28 mouse cellular contexts compared by ENCODE assay signal in the genomic region with DNA sequence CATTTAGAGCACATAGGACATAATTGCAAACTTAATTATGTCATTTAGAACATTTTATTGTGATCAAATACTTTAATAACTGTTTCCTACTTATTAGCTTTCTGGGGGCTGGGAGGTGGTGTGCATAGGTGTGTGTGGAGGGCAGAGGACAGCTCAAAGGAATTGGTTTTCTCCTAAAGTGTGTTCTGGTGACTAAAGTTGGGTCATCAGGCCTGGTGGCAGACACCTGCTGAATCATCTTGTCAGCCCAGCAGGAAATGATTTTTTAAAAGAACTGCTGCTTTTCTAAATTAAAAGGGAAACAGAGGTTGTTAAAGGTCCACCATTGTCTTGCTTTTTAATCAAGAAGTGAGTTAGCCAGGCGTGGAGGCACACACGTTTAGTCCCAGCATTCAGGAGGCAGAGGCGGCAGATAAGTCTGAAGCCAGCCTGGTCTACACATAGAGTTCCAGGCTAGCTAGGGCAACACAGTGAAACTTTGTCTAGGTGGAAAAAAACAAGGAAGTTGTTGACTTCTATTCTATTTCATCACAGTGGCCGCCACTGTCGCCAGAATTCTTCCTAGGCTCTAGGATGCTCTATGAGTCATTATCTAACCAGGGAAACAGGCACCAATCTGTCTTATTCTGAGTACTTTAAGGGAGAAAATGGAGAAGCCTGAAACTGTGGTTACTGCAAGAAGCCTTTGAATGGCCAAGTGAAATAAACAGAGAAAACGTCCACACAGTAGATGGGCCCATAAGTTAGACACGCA. TPM values are rescaled to one million over a fixed set of nuclear protein-coding genes. Genes with fewer than 3 reads are reported as not detected.
DNase-seq lines count a peak whose midpoint lies in the region; ATAC-seq and TF ChIP-seq lines count a peak whose summit lies in the region.
"Had no signal": no experiment of that assay in that cellular context is flagged by ENCODE, and none has a peak within 500 bp of the region (broad histone marks: within the 10 kb centered on the region; RNA-seq: fewer than 3 reads in every experiment).

No protein-coding gene starts in this region.

- no peaks in the 10 kb centered on the region for H3K9me3 ChIP-seq in liver, postnatal 0 days (ENCODE audit: low read length)
- H3K9me3 ChIP-seq: embryonic facial prominence, embryonic 15.5 days; heart, embryonic 13.5 days; limb, embryonic 13.5 days; liver, embryonic 13.5 days; midbrain, embryonic 12.5 days; neural tube, embryonic 13.5 days had no signal

- no peak for TF ChIP-seq CTCF in liver, postnatal 0 days (IDR thresholded peaks at IDR 0.05; ENCODE audit: low read depth)

- 0 out of 2 replicates have a peak, but pooled peaks cover 3% of the 10 kb centered on the region for H3K4me1 ChIP-seq in liver, postnatal 0 days (ENCODE audit: insufficient read depth)
- H3K4me1 ChIP-seq: embryonic facial prominence, embryonic 15.5 days; heart, embryonic 13.5 days; limb, embryonic 13.5 days; liver, embryonic 13.5 days; midbrain, embryonic 12.5 days; neural tube, embryonic 13.5 days had no signal

- no peak for DNase-seq in liver, postnatal 0 days
- no peak for DNase-seq in liver
- peak; percentile 13 for DNase-seq in NIH3T3 (ENCODE audit: low read depth)
- DNase-seq in embryo, embryonic 11 days = no peak
- no peak for DNase-seq in kidney, postnatal 4 days
- DNase-seq: adrenal gland, postnatal 36 days; cerebellum, adult 18-20 months; cerebellum, postnatal 25 days; gastrocnemius, postnatal 25 days; heart, adult 2 months; kidney, adult 18-20 months; layer of hippocampus, postnatal 36 days; liver, embryonic 13.5 days; lung, embryonic 14.5 days; lung, postnatal 4 days; right cerebral cortex, adult 18-20 months; right cerebral cortex, postnatal 4 days; thymus, postnatal 14 days had no signal

- no peak overlapping the region for H3K9ac ChIP-seq in liver, postnatal 0 days (replicated peaks)
- H3K9ac ChIP-seq: embryonic facial prominence, embryonic 15.5 days; heart, embryonic 13.5 days; hindbrain, embryonic 14.5 days; limb, embryonic 13.5 days; liver, embryonic 13.5 days; lung, embryonic 14.5 days; midbrain, embryonic 12.5 days; neural tube, embryonic 13.5 days had no signal

- no peak overlapping the region for H3K4me2 ChIP-seq in liver, postnatal 0 days (ENCODE audit: low read depth, low read length)
- H3K4me2 ChIP-seq: embryonic facial prominence, embryonic 15.5 days; heart, embryonic 13.5 days; hindbrain, embryonic 14.5 days; limb, embryonic 13.5 days; liver, embryonic 13.5 days; lung, embryonic 14.5 days; midbrain, embryonic 12.5 days; neural tube, embryonic 13.5 days had no signal

- H3K27me3 ChIP-seq in liver, postnatal 0 days (ENCODE audit: insufficient read depth, low read length) = no peaks in the 10 kb centered on the region
- H3K27me3 ChIP-seq: embryonic facial prominence, embryonic 15.5 days; heart, embryonic 13.5 days; limb, embryonic 13.5 days; liver, embryonic 13.5 days; midbrain, embryonic 12.5 days; neural tube, embryonic 13.5 days had no signal

- ATAC-seq in liver, postnatal 0 days = 0 out of 2 replicates have a peak, but pooled peaks have one; percentile 19
- ATAC-seq in granulocyte monocyte progenitor cell, adult 5-6 weeks (replicated peaks; ENCODE audit: poor library complexity, severe bottlenecking) = peak; percentile 95
- ATAC-seq in neutrophil, adult 5-6 weeks (ENCODE audit: extremely low read depth, insufficient number of reproducible peaks, low FRiP score, poor library complexity, severe bottlenecking) = peak; percentile 48; the same call in 1 of the 2 replicates
- ATAC-seq: forebrain, embryonic 16.5 days; inflammation-experienced regulatory T-cells, adult 6 months had no signal

- no peak for TF ChIP-seq EP300 in liver, postnatal 0 days (IDR thresholded peaks at IDR 0.05; ENCODE audit: low read depth)

- no peak overlapping the region for H3K4me3 ChIP-seq in liver, postnatal 0 days (ENCODE audit: low read depth, low read length)
- H3K4me3 ChIP-seq: embryonic facial prominence, embryonic 15.5 days; heart, adult 2 months; heart, embryonic 13.5 days; limb, embryonic 13.5 days; liver, embryonic 13.5 days; midbrain, embryonic 12.5 days; neural tube, embryonic 13.5 days had no signal

- WGBS in liver, postnatal 0 days (ENCODE audit: insufficient replicate concordance) = 61% methylated on average over 7 of the region's 7 CpGs

- 0 out of 2 replicates have a peak, but pooled peaks cover under 1% of the 10 kb centered on the region for H3K36me3 ChIP-seq in liver, postnatal 0 days (replicated peaks; ENCODE audit: insufficient read depth, low read length)
- H3K36me3 ChIP-seq: embryonic facial prominence, embryonic 15.5 days; limb, embryonic 13.5 days; liver, embryonic 13.5 days had no signal

- H3K27ac ChIP-seq in liver, postnatal 0 days (ENCODE audit: low read depth) = no peak overlapping the region
- H3K27ac ChIP-seq: embryonic facial prominence, embryonic 15.5 days; heart, adult 2 months; heart, embryonic 13.5 days; hindbrain, embryonic 14.5 days; limb, embryonic 13.5 days; liver, embryonic 13.5 days; midbrain, embryonic 12.5 days; neural tube, embryonic 13.5 days had no signal

RNA-seq across cellular contexts. Expression of a gene that starts 24.3 kb away (rescaled TPM):
- 0.94 and 1.1 TPM in 2 replicates for polyA plus RNA-seq in liver, postnatal 0 days (2015; fragmentation: Nextera tagmentation; extraction: Ambion mirVana)
- 1.4 and 5.3 TPM in 2 replicates for total RNA-seq in granulocyte monocyte progenitor cell, adult 5-6 weeks (2014; fragmentation: Nextera tagmentation)
- total RNA-seq in granulocyte monocyte progenitor cell, adult 5-6 weeks (2017) = 3.6 and 3.9 TPM in 2 replicates
- 70.3 and 73.9 TPM in 2 replicates for total RNA-seq in neutrophil, adult 5-6 weeks (2017)

Comparison
In these comparisons a context has a peak if more than half of its experiments do, and no peak if none do; other contexts are left out.
1. ATAC-seq: peak in every context shown above with its lines; median percentile 95 in granulocyte monocyte progenitor cell, adult 5-6 weeks; 48 in neutrophil, adult 5-6 weeks; 19 in liver, postnatal 0 days.
2. RNA of a gene that starts 24.3 kb away (total RNA-seq): 70.3 to 73.9 TPM in neutrophil, adult 5-6 weeks; 1.4 to 5.3 TPM in granulocyte monocyte progenitor cell, adult 5-6 weeks; every median in the first group is over 10 times any median in the second.